Mouse (Mus musculus) kidney, adult 2 months (tissue): ENCODE results near the gene Fancd2.

Source experiments
- CTCF ChIP-seq: fragments of 200-500 bp; conservative IDR thresholded peaks from 2 replicates; pipeline ENCODE4 v1.5.1; 2011; ENCODE audit warnings: low read depth, mild to moderate bottlenecking, control low read depth, low read length, moderate library complexity, mixed read lengths; ENCODE audit not compliant: insufficient read depth, insufficient read length
- POLR2A ChIP-seq: fragments of 200-500 bp; IDR thresholded peaks from one replicate; pipeline ENCODE4 v1.6.1; 2011; ENCODE audit warnings: low read depth, low read length, control low read depth

- no peak for TF ChIP-seq POLR2A
- no peak for TF ChIP-seq CTCF
Observed at GRCm38 (mm10) chr6:113642605-113643004, 111.1 kb downstream of the Fancd2 start.
